Mouse (Mus musculus): ENCODE results near the gene Gba.

GRCm38 (mm10) chr3:89199839-89200238 lies 2.9 kb upstream of the Gba start:
- TF ChIP-seq EP300 (IDR thresholded peaks at IDR 0.05; ENCODE audit: low read depth) (no peak), CTCF (IDR thresholded peaks at IDR 0.05; ENCODE audit: low read depth) (no peak)

Data from heart, postnatal 0 days (tissue).